Mouse (Mus musculus) hindbrain, embryonic 14.5 days (tissue): ENCODE measurements around the gene Gm8113. TPM values are rescaled to one million over a fixed set of nuclear protein-coding genes. Genes with fewer than 3 reads are reported as not detected.
"Not testable (repeated sequence)": the region's sequence is repeated elsewhere in the genome, so short reads cannot be mapped to it uniquely, and the experiment has no call there.

Source experiments
- ATAC-seq: fragments of 200-750 bp; cut with Nextera tagmentation; 2 replicates; pipeline ENCODE4 v1.8.0; 2017; ENCODE audit warnings: moderate number of reproducible peaks, mild to moderate bottlenecking, moderate TSS enrichment, moderate library complexity; ENCODE audit not compliant: low FRiP score
- DNase-seq: peaks from one replicate; pipeline ENCODE4 v3.0.0-alpha.2; 2015; ENCODE audit warnings: low spot score
- H3K27ac ChIP-seq: fragments of 300-500 bp; sonication (generic); 2 replicates; pipeline ENCODE4 v1.5.1; 2014; ENCODE audit warnings: mild to moderate bottlenecking, moderate library complexity
- H3K27me3 ChIP-seq: fragments of 300-500 bp; sonication (generic); 2 replicates; pipeline ENCODE4 v1.6.1; 2014; ENCODE audit warnings: mild to moderate bottlenecking, low read length, mixed read lengths; ENCODE audit not compliant: control insufficient read depth, insufficient read depth
- H3K36me3 ChIP-seq: fragments of 300-500 bp; sonication (generic); replicated peaks from 2 replicates; pipeline ENCODE4 v1.6.1; 2014; ENCODE audit not compliant: control insufficient read depth, insufficient read depth
- H3K4me1 ChIP-seq: fragments of 300-500 bp; sonication (generic); replicated peaks from 2 replicates; pipeline ENCODE4 v1.6.1; 2014; ENCODE audit warnings: antibody characterized with exemption, low read length, mixed read lengths; ENCODE audit not compliant: control insufficient read depth, insufficient read depth
- H3K4me2 ChIP-seq: fragments of 300-500 bp; sonication (generic); replicated peaks from 2 replicates; pipeline ENCODE4 v1.6.1; 2014; ENCODE audit warnings: mild to moderate bottlenecking, moderate library complexity
- H3K4me3 ChIP-seq: fragments of 300-500 bp; sonication (generic); replicated peaks from 2 replicates; pipeline ENCODE4 v1.5.1; 2014; ENCODE audit warnings: mild to moderate bottlenecking, low read length
- H3K9ac ChIP-seq: fragments of 300-500 bp; sonication (generic); 2 replicates; pipeline ENCODE4 v1.6.1; 2014
- H3K9me3 ChIP-seq: fragments of 300-500 bp; sonication (generic); 2 replicates; pipeline ENCODE4 v1.6.1; 2016; ENCODE audit warnings: low read length; ENCODE audit not compliant: control insufficient read depth
- WGBS: fragments of 180-500 bp; shearing (Covaris S2); extraction: QIAGEN DNeasy Blood & Tissue Kit; methylation state at CpG from one replicate; pipeline ENCODE4 v1.1.7; 2014; 5-methylcytosine and 5-hydroxymethylcytosine counted together
- polyA plus RNA-seq: library from polyadenylated mRNA; unstranded; fragments of >200 nt; fragmentation: Nextera tagmentation; extraction: Ambion mirVana; gene quantifications from 2 replicates; pipeline ENCODE4 v1.2.1, GENCODE M21; 2014

Gm8113 gene
- polyA plus RNA-seq, 1 experiment from 2014 or later, result 8.6 TPM

DNA sequence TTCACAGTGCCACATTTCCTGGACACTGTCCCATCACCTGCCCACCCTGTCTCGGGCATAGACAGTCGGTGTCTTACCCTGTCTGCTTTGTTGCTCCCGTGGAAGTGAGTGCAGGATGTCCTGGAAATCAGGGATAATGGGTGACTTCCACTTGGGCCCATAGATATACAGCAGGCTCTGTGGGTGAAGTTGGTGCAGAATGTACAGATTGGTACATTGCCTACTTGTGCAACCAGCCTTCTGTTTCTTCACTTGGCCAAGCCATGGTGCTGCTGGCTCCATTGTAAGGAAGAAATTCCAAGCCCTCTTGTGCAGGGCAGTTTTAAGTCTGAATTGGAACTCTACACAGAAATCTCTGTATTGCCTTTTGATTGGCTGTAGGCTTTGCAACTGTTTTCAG lies 1.7 kb upstream of the Gm8113 start, which contains the start of gene Ear10:
Ear10 (minus strand) TSS at position 101 of the 400 bp plus-strand sequence.
- ATAC-seq, H3K4me3 ChIP-seq, H3K9me3 ChIP-seq, H3K27me3 ChIP-seq, H3K4me1 ChIP-seq, H3K4me2 ChIP-seq, H3K9ac ChIP-seq, DNase-seq, H3K27ac ChIP-seq, H3K36me3 ChIP-seq: not testable (repeated sequence)
- 100% methylated on average over 3 of the region's 3 CpGs for WGBS

DNA sequence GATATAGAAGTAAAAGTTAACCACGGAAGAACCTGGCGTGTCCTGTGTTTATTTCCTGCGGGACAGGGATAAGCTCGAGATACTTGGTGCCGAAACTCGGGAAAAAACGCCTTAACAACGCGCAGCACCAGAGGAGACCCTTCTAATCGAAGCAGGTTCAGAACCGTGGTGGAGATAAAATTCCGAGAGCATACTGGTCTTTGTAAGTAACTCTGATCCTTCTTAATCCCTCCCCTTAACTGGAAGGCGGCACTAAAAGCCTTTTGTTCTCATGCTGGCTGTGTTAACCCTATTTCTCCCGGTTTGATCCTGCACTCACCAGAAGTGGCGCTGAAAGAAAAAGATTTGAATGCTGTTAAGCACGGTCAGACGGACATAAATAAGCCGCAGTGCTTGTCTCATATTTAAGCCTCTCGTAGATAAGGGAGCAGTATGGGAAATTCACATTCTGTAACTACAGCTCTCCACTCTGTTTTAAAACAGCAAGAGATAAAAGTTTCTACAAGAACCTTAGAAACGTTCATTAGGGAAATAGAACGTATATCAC lies 287 bp downstream of the Gm8113 start:
- Histone ChIP-seq H3K27ac (peak overlapping the region; percentile 82), H3K9ac (peak overlapping the region; percentile 69), H3K4me2 (peak overlapping the region; percentile 60), H3K4me3 (peak overlapping the region; percentile 46)
- H3K4me1 ChIP-seq, H3K27me3 ChIP-seq, H3K9me3 ChIP-seq, H3K36me3 ChIP-seq: not testable (repeated sequence)
- DNase-seq (peak; percentile 70), ATAC-seq (peak; percentile 83)
- WGBS, result 4% methylated on average over 21 of the region's 21 CpGs

DNA sequence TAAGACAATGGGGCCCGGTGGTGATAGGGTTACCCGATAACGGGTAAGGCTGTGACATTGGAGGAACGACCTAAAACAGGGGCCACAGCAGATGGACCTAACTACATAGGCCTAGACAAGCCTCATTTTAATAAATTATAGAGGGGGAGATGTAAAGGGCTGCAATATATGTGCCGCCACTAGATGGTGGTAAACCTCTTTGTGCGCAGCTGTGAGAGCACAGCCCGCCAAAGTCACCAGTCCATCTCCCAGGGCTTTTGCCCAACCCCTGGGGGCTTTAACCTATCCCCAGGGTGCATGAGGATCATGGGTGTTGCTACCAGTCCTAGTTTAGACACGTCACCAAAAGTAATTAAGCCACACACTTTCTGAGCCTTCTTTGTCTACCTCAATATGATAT lies 7.8 kb downstream of the Gm8113 start:
- ATAC-seq, H3K9me3 ChIP-seq: not testable (repeated sequence)
- 14% methylated on average over 8 of the region's 8 CpGs for WGBS

DNA sequence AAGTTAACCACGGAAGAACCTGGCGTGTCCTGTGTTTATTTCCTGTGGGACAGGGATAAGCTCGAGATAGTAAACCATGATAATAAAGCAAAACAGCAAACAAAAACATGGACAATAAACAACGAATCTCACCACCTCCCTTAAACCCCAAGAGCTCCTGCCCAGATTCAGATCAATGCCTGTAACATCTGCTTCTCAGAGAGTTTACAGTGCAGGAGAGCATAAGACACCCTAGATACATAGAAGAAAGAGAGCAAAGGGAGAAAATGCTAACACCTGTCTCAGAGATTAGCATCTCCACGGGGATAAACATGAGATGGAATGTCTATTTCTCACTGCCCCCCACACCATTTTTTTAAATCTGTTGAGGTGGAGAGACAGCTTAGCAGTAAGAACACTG lies 8.2 kb downstream of the Gm8113 start:
- not testable (repeated sequence) for ATAC-seq, H3K36me3 ChIP-seq, H3K4me3 ChIP-seq, H3K27me3 ChIP-seq, H3K9ac ChIP-seq, H3K4me2 ChIP-seq, H3K4me1 ChIP-seq, H3K27ac ChIP-seq, DNase-seq, H3K9me3 ChIP-seq
- 57% methylated on average over 5 of the region's 5 CpGs for WGBS

More for the DNA sequence above, 7.8 kb downstream of the Gm8113 start:
- H3K27me3 ChIP-seq, H3K4me3 ChIP-seq, H3K4me1 ChIP-seq, H3K9ac ChIP-seq, H3K27ac ChIP-seq, H3K36me3 ChIP-seq, H3K4me2 ChIP-seq: not testable (repeated sequence)
- DNase-seq, result peak; percentile 73

DNA sequence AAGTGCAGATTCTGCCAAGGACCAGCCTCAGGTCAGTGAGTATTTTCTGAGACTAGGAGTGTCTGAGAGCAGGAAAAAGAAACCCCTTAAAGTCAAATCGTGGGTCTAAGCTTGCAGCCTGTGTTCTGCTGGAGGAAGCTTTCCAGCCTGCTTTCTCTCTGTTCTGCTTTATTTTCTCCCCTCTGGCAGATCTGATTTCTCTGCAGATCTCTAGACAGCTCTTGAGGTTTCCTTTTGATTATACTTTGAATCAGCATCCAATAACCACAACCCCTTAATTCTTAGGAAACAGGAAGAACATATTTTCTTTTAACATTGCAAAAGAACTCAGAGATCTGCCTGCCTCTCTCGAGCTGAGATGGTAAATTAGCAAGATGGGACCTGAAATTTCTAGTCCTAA lies 28.2 kb downstream of the Gm8113 start:
- not testable (repeated sequence) for DNase-seq, H3K4me2 ChIP-seq, H3K27me3 ChIP-seq, H3K27ac ChIP-seq, H3K9ac ChIP-seq, H3K9me3 ChIP-seq, H3K4me3 ChIP-seq, H3K36me3 ChIP-seq, ATAC-seq, H3K4me1 ChIP-seq
- WGBS, result 91% methylated on average over 2 of the region's 2 CpGs

DNA sequence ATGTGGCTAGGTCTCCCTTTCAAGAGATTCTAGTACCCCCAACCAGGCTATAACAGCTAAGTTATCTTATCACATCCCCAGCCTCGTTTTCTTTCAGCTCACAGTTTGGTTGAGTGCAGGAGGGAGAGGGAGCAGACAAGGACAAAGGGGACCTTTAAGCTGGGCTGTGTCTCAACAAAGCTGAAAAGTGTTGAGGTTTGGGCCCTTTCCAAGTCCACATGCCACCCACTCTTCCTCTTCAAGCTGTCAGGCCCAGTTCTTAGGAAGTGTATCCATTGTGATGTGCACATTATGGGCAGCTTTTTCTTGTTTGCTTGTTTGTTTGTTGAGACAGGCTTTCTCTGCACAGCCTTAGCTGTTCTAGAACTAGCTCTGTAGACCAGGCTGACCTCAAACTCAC lies 29.9 kb downstream of the Gm8113 start:
- not testable (repeated sequence) for DNase-seq, H3K4me2 ChIP-seq, H3K36me3 ChIP-seq, H3K9ac ChIP-seq, H3K4me3 ChIP-seq, ATAC-seq, H3K4me1 ChIP-seq, H3K27me3 ChIP-seq, H3K27ac ChIP-seq, H3K9me3 ChIP-seq
- no CpG with 5 or more reads among the region's 1 CpGs for WGBS

DNA sequence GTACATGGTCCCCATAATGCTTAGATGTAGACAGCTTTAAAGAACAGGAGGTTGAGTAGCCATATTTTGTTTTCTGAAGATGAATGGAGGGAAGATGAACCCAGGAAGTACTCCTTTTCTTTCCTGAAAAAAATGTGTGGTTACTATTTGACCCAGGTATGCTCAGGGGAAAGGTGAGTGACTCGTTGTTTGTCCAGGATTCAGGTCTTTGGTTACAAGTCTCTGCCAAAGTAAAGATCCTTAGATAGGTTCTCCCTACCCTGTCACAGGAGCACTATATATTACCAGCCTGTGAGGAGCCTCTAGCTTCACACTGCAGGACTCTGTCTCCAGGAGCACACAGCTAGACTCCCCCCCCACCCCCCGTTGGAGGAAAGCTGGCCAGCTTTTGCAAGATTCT lies 31.6 kb downstream of the Gm8113 start, which contains the start of gene Ang5:
Ang5 (plus strand) TSS at position 301 of the 400 bp plus-strand sequence.
- H3K36me3 ChIP-seq, DNase-seq, H3K27me3 ChIP-seq, H3K4me1 ChIP-seq, H3K9ac ChIP-seq, ATAC-seq, H3K4me2 ChIP-seq, H3K27ac ChIP-seq, H3K9me3 ChIP-seq, H3K4me3 ChIP-seq: not testable (repeated sequence)
- no CpG with 5 or more reads among the region's 2 CpGs for WGBS

Other genes starting within 250 kb of the Gm8113 start
- gene Gm8165, start 248.2 kb upstream of the Gm8113 start, polyA plus RNA-seq, result not detected in 2 replicates
- gene Gm7324, start 227.6 kb upstream of the Gm8113 start, polyA plus RNA-seq, result 0.72 and 1.1 TPM in 2 replicates
- not detected in 2 replicates for gene Gm16506, start 197.9 kb upstream of the Gm8113 start, polyA plus RNA-seq
- gene Gm6526, start 177.5 kb upstream of the Gm8113 start, polyA plus RNA-seq, result not detected in 2 replicates
- not detected in 2 replicates for gene Gm8180, start 140.6 kb upstream of the Gm8113 start, polyA plus RNA-seq
- gene Ear1, start 49.9 kb upstream of the Gm8113 start, polyA plus RNA-seq, result not detected in 2 replicates
- not detected in 2 replicates for gene Ear10, start 1.8 kb upstream of the Gm8113 start, polyA plus RNA-seq
- gene Ang5, start 31.7 kb downstream of the Gm8113 start, polyA plus RNA-seq, result not detected in 2 replicates
- gene Ang6, start 76.9 kb downstream of the Gm8113 start, polyA plus RNA-seq, result not detected in 2 replicates
- not detected in 2 replicates for gene Ear2, start 177.3 kb downstream of the Gm8113 start, polyA plus RNA-seq
- gene Gm3327, start 198.5 kb downstream of the Gm8113 start, polyA plus RNA-seq, result not detected in 2 replicates